Mouse (Mus musculus): Measurements from ENCODE around the gene Krt20. TPM values are rescaled to one million over a fixed set of nuclear protein-coding genes. Genes with fewer than 3 reads are reported as not detected.
A peak's percentile ranks its signal among the peaks of the same experiment; 100 is the strongest.

Gene Krt20
- polyA plus RNA-seq, 1 experiment from 2014 or later: 0.14 TPM

DNA sequence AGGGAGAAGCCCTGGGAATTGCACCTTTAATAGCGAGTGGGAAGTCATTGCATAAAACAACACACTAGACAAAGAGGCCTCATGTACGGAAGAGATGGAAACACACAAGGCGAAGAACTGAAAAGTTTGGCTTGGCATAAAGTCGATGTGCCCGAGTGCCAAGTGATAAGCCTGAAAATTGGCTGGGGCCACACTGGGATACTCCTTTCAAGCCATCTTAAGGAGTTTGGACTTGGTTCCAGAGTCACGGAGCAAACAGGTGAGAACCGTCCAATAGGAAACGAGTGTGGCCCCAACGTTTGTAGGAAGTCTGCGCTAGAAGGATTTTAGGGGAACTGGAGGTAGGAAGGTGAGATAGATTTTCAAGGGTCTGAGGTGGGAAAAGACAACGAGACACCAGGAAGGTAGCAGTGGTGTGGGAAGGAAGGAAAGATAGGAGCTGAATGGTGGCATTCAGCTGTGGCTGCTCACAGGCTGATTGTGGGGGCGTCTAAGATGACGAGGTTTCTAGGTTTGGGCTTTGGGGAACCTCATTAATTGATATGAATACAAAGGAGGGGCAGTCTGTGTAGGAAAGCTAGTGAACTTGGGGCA is 37.9 kb downstream of the Krt20 start:
- no peak overlapping the region for H3K4me2 ChIP-seq
- H3K27ac ChIP-seq (replicated peaks): no peak overlapping the region
- no peaks in the 10 kb centered on the region for H3K9me3 ChIP-seq
- no peaks in the 10 kb centered on the region for H3K27me3 ChIP-seq
- ATAC-seq (ENCODE audit: low FRiP score, low read depth): no peak
- no peak overlapping the region for H3K4me3 ChIP-seq
- no peak overlapping the region for H3K9ac ChIP-seq
- no peaks in the 10 kb centered on the region for H3K4me1 ChIP-seq (replicated peaks)
- no peaks in the 10 kb centered on the region for H3K36me3 ChIP-seq
- WGBS: 89% methylated on average over 13 of the region's 13 CpGs

DNA sequence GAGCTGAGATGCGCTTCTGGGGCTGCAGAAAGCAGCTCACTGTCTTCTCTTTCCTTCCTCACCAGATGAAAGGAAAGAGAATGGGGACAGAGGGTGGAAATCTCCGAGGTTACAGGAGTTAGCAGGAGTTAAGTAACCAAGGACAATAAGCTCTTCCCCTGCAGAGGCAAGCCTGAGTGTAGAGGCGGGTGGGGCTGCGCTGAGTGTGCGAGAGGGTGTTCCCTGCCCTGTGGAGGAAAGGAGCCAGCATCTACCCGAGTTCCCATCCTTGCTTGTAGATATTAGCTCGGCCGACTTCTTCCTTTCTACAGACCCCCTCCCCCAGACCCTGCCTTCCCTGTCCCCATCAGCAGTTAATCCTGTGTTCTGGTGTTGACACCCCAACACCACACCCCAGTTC is 39.1 kb downstream of the Krt20 start:
- no peak overlapping the region for H3K9ac ChIP-seq
- 67% methylated on average over 8 of the region's 8 CpGs for WGBS
- H3K4me1 ChIP-seq (replicated peaks): no peaks in the 10 kb centered on the region
- no peak overlapping the region for H3K4me3 ChIP-seq
- no peaks in the 10 kb centered on the region for H3K36me3 ChIP-seq
- H3K27ac ChIP-seq (replicated peaks): no peak overlapping the region
- no peak overlapping the region for H3K4me2 ChIP-seq
- no peaks in the 10 kb centered on the region for H3K27me3 ChIP-seq
- no peak for ATAC-seq (ENCODE audit: low FRiP score, low read depth)
- H3K9me3 ChIP-seq: no peaks in the 10 kb centered on the region

DNA sequence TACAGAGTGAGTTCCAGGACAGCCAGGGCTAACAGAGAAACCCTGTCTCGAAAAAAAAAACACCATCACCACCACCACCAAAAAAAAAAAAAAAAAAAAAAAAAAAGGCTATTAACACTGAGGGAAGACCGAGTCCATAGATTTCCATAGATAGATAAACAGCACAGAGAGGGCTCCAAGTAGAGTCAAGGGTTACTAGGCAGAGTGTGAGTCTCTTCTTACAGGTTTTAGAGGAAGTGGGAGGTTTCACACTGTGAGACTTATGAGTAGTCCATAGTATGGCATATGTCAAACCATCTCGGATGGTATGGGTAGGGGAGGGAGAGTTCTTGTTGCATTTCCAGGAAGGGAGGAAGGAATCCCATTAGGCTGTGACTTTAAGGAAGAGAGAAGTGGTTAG is 39.9 kb downstream of the Krt20 start:
- ATAC-seq (ENCODE audit: low FRiP score, low read depth): no peak
- H3K36me3 ChIP-seq: no peaks in the 10 kb centered on the region
- H3K9ac ChIP-seq: no peak overlapping the region
- no peak overlapping the region for H3K4me3 ChIP-seq
- H3K4me1 ChIP-seq (replicated peaks): no peaks in the 10 kb centered on the region
- H3K9me3 ChIP-seq: no peaks in the 10 kb centered on the region
- H3K4me2 ChIP-seq: no peak overlapping the region
- no peaks in the 10 kb centered on the region for H3K27me3 ChIP-seq
- 83% methylated on average over 3 of the region's 3 CpGs for WGBS
- H3K27ac ChIP-seq (replicated peaks): no peak overlapping the region

DNA sequence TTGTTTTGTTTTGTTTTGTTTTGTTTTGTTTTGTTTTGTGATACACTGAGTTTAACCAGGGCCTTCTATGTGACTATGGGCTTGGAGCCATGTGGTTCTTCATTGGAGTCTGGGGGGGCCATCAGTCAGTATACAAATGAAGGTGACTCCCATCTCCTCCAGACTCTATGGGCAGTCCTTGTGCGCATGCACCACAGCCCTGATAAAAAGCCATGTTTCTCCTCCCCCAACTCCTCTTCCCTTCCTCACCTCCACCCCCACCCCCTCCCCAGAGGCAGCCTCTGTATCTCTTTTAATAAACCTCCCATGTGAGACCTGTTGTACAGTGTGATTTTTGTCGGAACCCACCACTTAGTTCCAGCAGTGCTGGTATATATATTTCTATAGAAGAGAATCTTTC is 41.3 kb downstream of the Krt20 start:
- WGBS: 85% methylated on average over 2 of the region's 2 CpGs
- Histone ChIP-seq H3K36me3 (no peaks in the 10 kb centered on the region), H3K4me2 (no peak overlapping the region), H3K9me3 (no peaks in the 10 kb centered on the region), H3K4me3 (no peak overlapping the region), H3K27ac (replicated peaks) (no peak overlapping the region), H3K27me3 (no peaks in the 10 kb centered on the region), H3K9ac (no peak overlapping the region), H3K4me1 (replicated peaks) (no peaks in the 10 kb centered on the region)
- no peak for ATAC-seq (ENCODE audit: low FRiP score, low read depth)

DNA sequence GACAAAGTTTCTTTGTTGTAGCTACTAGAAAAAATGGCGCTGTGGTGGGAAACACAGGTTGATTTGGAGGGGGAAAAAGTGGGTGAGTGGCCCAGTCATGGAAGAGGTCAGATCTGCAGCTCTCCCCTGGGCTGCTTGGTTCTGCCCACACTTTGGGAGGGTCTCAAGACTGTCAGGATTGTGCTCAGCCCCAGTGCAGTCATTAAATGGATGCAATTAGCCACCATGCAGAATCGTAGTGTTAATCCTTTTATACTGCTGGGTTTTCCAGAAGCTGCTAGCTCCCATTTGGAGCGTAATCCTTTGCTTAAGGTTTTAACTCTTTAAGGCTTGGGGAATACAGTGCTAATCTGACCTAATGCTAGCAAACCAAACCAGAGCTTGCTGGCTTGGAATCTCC is 41.9 kb downstream of the Krt20 start:
- Histone ChIP-seq H3K36me3 (no peaks in the 10 kb centered on the region), H3K4me2 (no peak overlapping the region), H3K27me3 (no peaks in the 10 kb centered on the region), H3K27ac (replicated peaks) (no peak overlapping the region), H3K4me1 (replicated peaks) (no peaks in the 10 kb centered on the region), H3K4me3 (no peak overlapping the region), H3K9ac (no peak overlapping the region), H3K9me3 (no peaks in the 10 kb centered on the region)
- no peak for ATAC-seq (ENCODE audit: low FRiP score, low read depth)
- WGBS: 61% methylated on average over 3 of the region's 3 CpGs

DNA sequence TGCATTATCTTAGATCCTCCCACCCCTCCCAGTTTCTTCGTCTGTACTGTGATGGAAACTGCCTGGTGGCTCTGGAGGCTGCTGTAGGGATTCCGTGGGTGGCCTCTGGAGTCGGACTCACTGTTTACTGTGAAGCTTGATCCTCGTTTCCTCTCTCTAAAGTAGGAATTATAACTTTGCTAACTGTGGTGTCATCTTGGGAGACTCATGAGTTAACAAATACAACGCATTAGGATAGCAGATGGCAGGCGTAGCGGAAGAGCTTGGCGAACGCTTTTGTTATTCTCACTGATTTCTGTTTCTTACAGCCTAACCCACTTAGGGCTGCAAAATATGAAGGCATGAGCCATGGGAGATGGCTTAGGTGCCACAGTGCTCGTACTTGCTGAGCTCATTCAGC is 45.5 kb downstream of the Krt20 start:
- Histone ChIP-seq H3K9me3 (no peaks in the 10 kb centered on the region), H3K9ac (no peak overlapping the region), H3K4me3 (no peak overlapping the region), H3K27me3 (no peaks in the 10 kb centered on the region), H3K36me3 (no peaks in the 10 kb centered on the region), H3K4me1 (replicated peaks) (peaks cover under 1% of the 10 kb centered on the region; the same call in 1 of the 2 replicates), H3K4me2 (no peak overlapping the region), H3K27ac (replicated peaks) (no peak overlapping the region)
- no peak for ATAC-seq (ENCODE audit: low FRiP score, low read depth)
- 84% methylated on average over 10 of the region's 10 CpGs for WGBS

DNA sequence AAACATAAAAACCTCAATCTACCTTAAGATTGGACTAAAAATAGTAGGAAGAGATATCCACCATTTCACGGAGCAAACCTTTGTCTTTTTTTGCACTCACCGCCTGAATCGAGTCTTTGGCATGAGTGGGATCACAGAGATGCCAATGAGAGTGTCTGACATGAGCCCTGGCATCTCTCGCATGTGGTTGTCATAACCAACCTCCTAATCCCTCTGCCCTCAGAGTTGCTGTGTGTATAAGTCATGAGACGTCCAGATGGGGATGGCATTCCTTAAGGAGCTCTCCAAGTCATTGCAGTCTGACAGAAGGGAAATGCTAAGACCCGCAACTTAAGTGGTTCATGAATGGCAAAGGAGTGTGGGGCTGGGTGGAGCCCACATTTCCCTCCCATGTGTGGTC is 46.6 kb downstream of the Krt20 start:
- Histone ChIP-seq H3K27ac (replicated peaks) (no peak overlapping the region), H3K9me3 (no peaks in the 10 kb centered on the region), H3K27me3 (no peaks in the 10 kb centered on the region), H3K36me3 (no peaks in the 10 kb centered on the region), H3K4me3 (no peak overlapping the region), H3K4me2 (no peak overlapping the region), H3K4me1 (replicated peaks) (peaks cover 12% of the 10 kb centered on the region), H3K9ac (no peak overlapping the region)
- ATAC-seq (ENCODE audit: low FRiP score, low read depth): no peak
- WGBS: 87% methylated on average over 6 of the region's 6 CpGs

DNA sequence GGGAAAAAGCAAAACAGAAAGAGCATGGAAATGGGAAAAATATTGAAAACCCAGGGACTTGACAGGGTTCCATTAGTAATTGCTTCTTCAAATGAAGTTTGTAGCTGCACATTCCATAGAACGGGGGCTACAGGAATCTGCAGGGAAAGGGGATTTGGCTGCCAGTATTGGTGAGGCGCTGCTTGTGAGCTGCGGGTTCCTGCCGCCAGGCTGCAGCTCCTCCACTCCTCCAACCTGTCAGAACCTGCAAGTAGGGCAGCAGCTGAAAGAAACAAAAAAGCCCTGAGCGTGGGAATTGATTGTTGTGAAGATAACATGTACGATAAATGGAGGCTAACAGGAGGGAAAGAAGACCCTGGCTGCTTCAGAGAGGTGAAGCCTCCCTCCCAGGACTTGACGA is 47.1 kb downstream of the Krt20 start:
- Histone ChIP-seq H3K27ac (replicated peaks) (no peak overlapping the region), H3K9me3 (no peaks in the 10 kb centered on the region), H3K4me2 (no peak overlapping the region), H3K4me1 (replicated peaks) (peaks cover 13% of the 10 kb centered on the region), H3K27me3 (no peaks in the 10 kb centered on the region), H3K9ac (no peak overlapping the region), H3K36me3 (no peaks in the 10 kb centered on the region), H3K4me3 (no peak overlapping the region)
- ATAC-seq (ENCODE audit: low FRiP score, low read depth): no peak
- 83% methylated on average over 7 of the region's 7 CpGs for WGBS

DNA sequence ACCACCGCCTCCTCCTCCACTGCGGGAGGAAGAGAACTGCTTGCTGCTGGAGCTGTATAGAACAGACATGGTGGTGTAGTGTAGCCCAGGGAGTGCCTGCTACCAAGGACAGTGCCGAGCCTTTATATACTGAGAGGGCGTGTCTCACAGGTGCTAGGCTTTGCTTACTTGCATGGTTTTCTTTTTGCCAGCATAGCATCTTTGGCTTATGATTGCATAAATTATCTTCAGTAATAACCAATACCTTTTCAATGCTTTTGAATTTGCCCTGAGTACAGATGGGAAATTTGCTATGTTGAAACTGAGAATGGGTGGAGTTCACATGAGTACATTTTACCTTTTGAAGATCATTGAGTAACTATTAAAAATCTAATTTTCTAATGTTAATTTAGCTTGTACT is 48.7 kb downstream of the Krt20 start, which contains the start of gene Krt10:
Gene Krt10, minus strand, starts transcription at position 101 of the 400 bp plus-strand sequence.
- Histone ChIP-seq H3K4me3 (no peak within 1 kb of the TSS), H3K4me2 (no peak within 1 kb of the TSS), H3K27ac (replicated peaks) (no peak within 1 kb of the TSS), H3K9ac (no peak within 1 kb of the TSS), H3K9me3 (no peaks in the 10 kb centered on the region), H3K27me3 (no peaks in the 10 kb centered on the region), H3K4me1 (replicated peaks) (peaks cover 22% of the 10 kb centered on the region), H3K36me3 (no peaks in the 10 kb centered on the region)
- no peak for ATAC-seq (ENCODE audit: low FRiP score, low read depth)
- WGBS: 89% methylated on average over 4 of the region's 4 CpGs

DNA sequence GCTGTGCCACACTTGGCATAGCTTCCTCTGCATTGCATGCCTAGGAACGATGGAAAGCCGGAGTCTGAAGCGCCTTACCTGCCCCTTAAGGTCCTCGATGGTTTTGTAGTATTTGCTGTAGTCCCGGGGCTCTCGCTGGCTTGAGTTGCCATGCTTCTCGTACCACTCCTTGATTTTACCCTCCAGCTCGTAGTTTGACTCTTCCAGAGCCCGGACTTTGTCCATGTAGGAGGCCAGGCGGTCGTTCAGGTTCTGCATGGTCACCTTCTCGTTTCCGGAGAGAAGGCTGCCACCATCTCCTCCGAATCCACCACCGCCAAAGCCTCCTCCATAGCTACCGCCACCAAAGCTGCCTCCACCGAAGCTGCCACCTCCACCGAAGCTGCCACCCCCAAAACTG is 49.3 kb downstream of the Krt20 start:
- Histone ChIP-seq H3K27me3 (no peaks in the 10 kb centered on the region), H3K4me1 (replicated peaks) (peaks cover 22% of the 10 kb centered on the region), H3K4me2 (no peak overlapping the region), H3K9me3 (no peaks in the 10 kb centered on the region), H3K27ac (replicated peaks) (no peak overlapping the region), H3K9ac (no peak overlapping the region), H3K4me3 (no peak overlapping the region), H3K36me3 (no peaks in the 10 kb centered on the region)
- ATAC-seq (ENCODE audit: low FRiP score, low read depth): no peak
- 94% methylated on average over 18 of the region's 18 CpGs for WGBS

DNA sequence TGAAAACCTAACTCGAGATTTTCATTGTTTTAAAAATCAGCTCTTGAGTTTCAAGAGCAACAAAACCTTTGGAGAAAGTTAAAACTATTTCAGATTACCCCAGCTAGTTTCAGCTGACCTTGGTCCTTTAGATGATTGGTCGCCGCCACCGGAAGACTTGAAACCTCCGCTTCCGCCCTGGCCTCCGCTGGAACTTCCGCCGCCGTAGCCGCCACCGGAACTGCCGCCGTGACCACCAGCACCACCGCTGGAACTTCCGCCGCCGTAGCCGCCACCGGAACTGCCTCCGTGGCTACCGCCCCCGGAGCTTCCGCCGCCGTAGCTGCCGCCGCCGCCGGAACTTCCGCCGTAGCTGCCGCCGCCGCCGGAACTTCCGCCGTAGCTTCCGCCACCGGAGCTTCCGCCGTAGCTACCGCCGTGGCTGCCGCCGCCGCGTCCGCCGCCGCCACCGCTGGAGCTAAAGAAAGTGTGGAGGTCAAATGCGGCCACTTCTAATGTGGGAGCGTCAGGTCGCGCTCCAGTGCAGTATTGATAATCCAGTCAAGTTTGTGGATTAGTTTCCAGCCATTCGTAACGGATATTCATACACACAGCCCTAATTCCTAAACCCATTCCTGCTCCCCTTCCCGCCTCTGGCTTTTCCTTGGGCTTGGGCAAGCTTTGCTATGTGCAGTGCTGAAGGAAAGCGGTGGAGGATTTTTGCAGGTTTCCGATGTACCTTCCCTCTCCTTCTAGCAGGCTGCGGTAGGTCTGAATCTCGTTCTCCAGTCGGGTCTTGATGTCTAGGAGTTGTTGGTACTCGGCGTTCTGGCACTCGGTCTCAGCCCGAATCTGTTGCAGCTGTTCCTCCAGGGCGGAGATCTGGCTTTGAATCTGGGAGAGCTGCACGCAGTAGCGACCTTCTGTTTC is 51.9 kb downstream of the Krt20 start:
- Histone ChIP-seq H3K27ac (replicated peaks) (peak overlapping the region; percentile 98), H3K9ac (peak overlapping the region; percentile 62), H3K9me3 (no peaks in the 10 kb centered on the region), H3K4me3 (peak overlapping the region; percentile 61), H3K36me3 (no peaks in the 10 kb centered on the region), H3K4me2 (peak overlapping the region; percentile 86), H3K4me1 (replicated peaks) (peaks cover 22% of the 10 kb centered on the region), H3K27me3 (peaks cover 5% of the 10 kb centered on the region)
- peak; percentile 88 for ATAC-seq (ENCODE audit: low FRiP score, low read depth)
- 1% methylated on average over 71 of the region's 71 CpGs for WGBS

DNA sequence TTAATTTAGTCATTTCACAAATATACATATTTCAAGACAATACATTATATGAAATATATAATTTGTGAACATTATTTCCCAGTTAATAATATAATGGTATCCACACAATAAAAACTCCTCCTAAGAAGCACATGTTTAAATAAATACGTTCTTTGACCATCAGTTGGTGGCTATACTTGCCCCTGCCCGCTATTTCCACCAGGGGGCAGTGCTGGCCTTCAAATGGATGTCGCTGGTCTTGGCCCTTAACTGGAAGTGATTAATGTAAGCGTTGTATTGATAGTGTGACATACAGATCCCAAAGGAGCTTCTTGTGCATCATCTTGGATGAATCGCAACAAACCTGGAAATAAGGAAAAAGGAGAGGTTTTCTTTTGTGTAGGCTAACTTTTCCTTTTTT is 58.4 kb downstream of the Krt20 start:
- Histone ChIP-seq H3K4me1 (replicated peaks) (0 out of 2 replicates have a peak, but pooled peaks cover 1% of the 10 kb centered on the region), H3K27ac (replicated peaks) (no peak overlapping the region), H3K27me3 (peaks cover 9% of the 10 kb centered on the region), H3K9me3 (no peaks in the 10 kb centered on the region), H3K9ac (no peak overlapping the region), H3K36me3 (no peaks in the 10 kb centered on the region), H3K4me3 (no peak overlapping the region), H3K4me2 (no peak overlapping the region)
- no peak for ATAC-seq (ENCODE audit: low FRiP score, low read depth)
- 16% methylated on average over 5 of the region's 5 CpGs for WGBS

All from hindbrain, embryonic 15.5 days (tissue).